13 mouse cellular contexts compared by ENCODE assay signal in genomic region chr2:178545601-178546352, GRCm38 (mm10).
DNase-seq lines count a peak whose midpoint lies in the region; ATAC-seq and TF ChIP-seq lines count a peak whose summit lies in the region.
"Had no signal": no experiment of that assay in that cellular context is flagged by ENCODE, and none has a peak within 500 bp of the region (broad histone marks: within the 10 kb centered on the region; RNA-seq: fewer than 3 reads in every experiment).

No protein-coding gene starts in this region.

- DNase-seq in hindbrain, embryonic 11.5 days (ENCODE audit: low spot score) = peak; percentile 24
- no peak for DNase-seq in hindbrain, embryonic 14.5 days (ENCODE audit: low spot score)
- DNase-seq in B cell, adult 2 months = peak; percentile 36 to 53
- DNase-seq in brain, embryonic 14.5 days (ENCODE audit: low read depth) = peak; percentile 66
- DNase-seq in cerebellum, postnatal 36 days = peak; percentile 45 to 50
- no peak for DNase-seq in c-Kit-positive CD71-positive TER-119-positive erythroid progenitor cells, embryonic 14.5 days (ENCODE audit: low spot score)
- DNase-seq in adrenal gland, adult (ENCODE audit: inconsistent age in 2 of 2, low spot score in 1 of 2) = no peak
- DNase-seq in embryo, embryonic 9.5 days (ENCODE audit: extremely low spot score) = no peak
- DNase-seq: kidney, postnatal 10 days; lung, adult 18-20 months; right cerebral cortex, adult 18-20 months had no signal

- TF ChIP-seq POLR2A in brain, embryonic 14.5 days (IDR thresholded peaks at IDR 0.05; ENCODE audit: borderline replicate concordance, extremely low read depth, insufficient read depth, insufficient read length, poor library complexity, severe bottlenecking) = no peak

- WGBS in hindbrain, embryonic 11.5 days = 69% methylated on average over 15 of the region's 15 CpGs
- WGBS in hindbrain, embryonic 14.5 days = 47% methylated on average over 15 of the region's 15 CpGs

- H3K4me1 ChIP-seq in hindbrain, embryonic 11.5 days (replicated peaks; ENCODE audit: control insufficient read depth, insufficient read depth, low read length) = 0 out of 2 replicates have a peak, but pooled peaks cover 2% of the 10 kb centered on the region
- H3K4me1 ChIP-seq in hindbrain, embryonic 14.5 days (replicated peaks; ENCODE audit: control insufficient read depth, insufficient read depth, low read length) = peaks cover 8% of the 10 kb centered on the region; the same call in 1 of the 2 replicates

- ATAC-seq in hindbrain, embryonic 11.5 days (ENCODE audit: low FRiP score) = no peak
- ATAC-seq in hindbrain, embryonic 14.5 days (ENCODE audit: low FRiP score) = no peak
- ATAC-seq: forebrain, embryonic 16.5 days had no signal

- no peak overlapping the region for H3K4me3 ChIP-seq in hindbrain, embryonic 11.5 days (ENCODE audit: low read depth, low read length)
- no peak overlapping the region for H3K4me3 ChIP-seq in hindbrain, embryonic 14.5 days (replicated peaks; ENCODE audit: low read length)
- H3K4me3 ChIP-seq: neural tube, embryonic 13.5 days had no signal

- H3K36me3 ChIP-seq in hindbrain, embryonic 11.5 days (ENCODE audit: control insufficient read depth, insufficient read depth, low read length) = no peaks in the 10 kb centered on the region
- no peaks in the 10 kb centered on the region for H3K36me3 ChIP-seq in hindbrain, embryonic 14.5 days (replicated peaks; ENCODE audit: control insufficient read depth, insufficient read depth)
- H3K36me3 ChIP-seq: neural tube, embryonic 13.5 days had no signal

- H3K27me3 ChIP-seq in hindbrain, embryonic 11.5 days (ENCODE audit: control insufficient read depth, insufficient read depth, low read length) = no peaks in the 10 kb centered on the region
- 0 out of 2 replicates have a peak, but pooled peaks cover 1% of the 10 kb centered on the region for H3K27me3 ChIP-seq in hindbrain, embryonic 14.5 days (ENCODE audit: control insufficient read depth, insufficient read depth, low read length)
- H3K27me3 ChIP-seq: neural tube, embryonic 13.5 days had no signal

- no peak overlapping the region for H3K4me2 ChIP-seq in hindbrain, embryonic 11.5 days (replicated peaks; ENCODE audit: low read depth, low read length)
- H3K4me2 ChIP-seq in hindbrain, embryonic 14.5 days (replicated peaks) = no peak overlapping the region
- H3K4me2 ChIP-seq: neural tube, embryonic 13.5 days had no signal

- no peak for TF ChIP-seq CTCF in brain, embryonic 14.5 days (IDR thresholded peaks at IDR 0.05; ENCODE audit: borderline replicate concordance, extremely low read depth, insufficient read depth, insufficient read length)

- H3K27ac ChIP-seq in hindbrain, embryonic 11.5 days (ENCODE audit: low read depth, low read length) = no peak overlapping the region
- H3K27ac ChIP-seq in hindbrain, embryonic 14.5 days = no peak overlapping the region
- H3K27ac ChIP-seq: neural tube, embryonic 13.5 days had no signal

- H3K9me3 ChIP-seq in hindbrain, embryonic 11.5 days (ENCODE audit: control insufficient read depth, low read length) = no peaks in the 10 kb centered on the region
- H3K9me3 ChIP-seq in hindbrain, embryonic 14.5 days (ENCODE audit: control insufficient read depth, low read length) = no peaks in the 10 kb centered on the region
- H3K9me3 ChIP-seq: neural tube, embryonic 13.5 days had no signal

- no peak overlapping the region for H3K9ac ChIP-seq in hindbrain, embryonic 11.5 days (ENCODE audit: low read depth, low read length)
- no peak overlapping the region; the same call in 1 of the 2 replicates for H3K9ac ChIP-seq in hindbrain, embryonic 14.5 days
- H3K9ac ChIP-seq: neural tube, embryonic 13.5 days had no signal

Comparison
In these comparisons a context has a peak if more than half of its experiments do, and no peak if none do; other contexts are left out.
1. DNase-seq: peak in hindbrain, embryonic 11.5 days (single experiment), B cell, adult 2 months (2 of 2), brain, embryonic 14.5 days (single experiment) and cerebellum, postnatal 36 days (2 of 2); none in hindbrain, embryonic 14.5 days (single experiment), c-Kit-positive CD71-positive TER-119-positive erythroid progenitor cells, embryonic 14.5 days (single experiment), adrenal gland, adult (0 of 2) and embryo, embryonic 9.5 days (single experiment).